Mouse (Mus musculus): ENCODE measurements around the gene Mcu. TPM values are rescaled to one million over a fixed set of nuclear protein-coding genes. Genes with fewer than 3 reads are reported as not detected.

The Mcu gene
- polyA plus RNA-seq, 1 experiment from 2014 or later = 19.4 TPM

- H3K9me3 ChIP-seq = no peaks in the 10 kb centered on the region
- H3K27ac ChIP-seq (replicated peaks) = no peak overlapping the region
- H3K4me3 ChIP-seq = no peak overlapping the region
- H3K36me3 ChIP-seq (replicated peaks) = no peaks in the 10 kb centered on the region
- DNase-seq (ENCODE audit: low spot score) = no peak
- peaks cover 18% of the 10 kb centered on the region for H3K4me1 ChIP-seq
- WGBS = 90% methylated on average over 5 of the region's 5 CpGs
- no peaks in the 10 kb centered on the region for H3K27me3 ChIP-seq (replicated peaks; ENCODE audit: low read depth, poor library complexity, severe bottlenecking)
Observed at GRCm38 (mm10) chr10:59560126-59560525, 56.4 kb downstream of the Mcu start.

DNA sequence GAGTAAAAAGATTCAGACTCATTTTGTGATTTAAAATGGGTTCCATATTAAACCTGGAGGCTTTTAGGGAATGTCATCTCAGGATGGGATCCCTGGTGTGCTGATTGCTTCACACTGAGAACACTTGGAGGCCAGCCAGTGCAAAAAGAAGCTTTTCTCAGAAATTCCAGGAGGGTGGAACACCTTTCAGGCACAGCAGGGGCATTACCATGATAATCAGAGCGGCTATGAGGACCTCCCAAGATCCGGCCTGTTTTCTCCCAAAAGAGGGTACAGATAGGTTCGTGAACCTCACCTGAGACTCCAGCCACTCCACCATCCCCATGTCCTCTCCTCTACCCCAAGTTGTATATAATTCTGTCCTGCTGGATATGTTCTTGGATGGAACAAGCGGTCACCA is 57.9 kb downstream of the Mcu start:
- no peak for DNase-seq (ENCODE audit: low spot score)
- Histone ChIP-seq H3K27me3 (replicated peaks; ENCODE audit: low read depth, poor library complexity, severe bottlenecking) (no peaks in the 10 kb centered on the region), H3K36me3 (replicated peaks) (no peaks in the 10 kb centered on the region), H3K4me3 (no peak overlapping the region), H3K27ac (replicated peaks) (no peak overlapping the region), H3K4me1 (peaks cover 14% of the 10 kb centered on the region), H3K9me3 (no peaks in the 10 kb centered on the region)
- 81% methylated on average over 4 of the region's 4 CpGs for WGBS

DNA sequence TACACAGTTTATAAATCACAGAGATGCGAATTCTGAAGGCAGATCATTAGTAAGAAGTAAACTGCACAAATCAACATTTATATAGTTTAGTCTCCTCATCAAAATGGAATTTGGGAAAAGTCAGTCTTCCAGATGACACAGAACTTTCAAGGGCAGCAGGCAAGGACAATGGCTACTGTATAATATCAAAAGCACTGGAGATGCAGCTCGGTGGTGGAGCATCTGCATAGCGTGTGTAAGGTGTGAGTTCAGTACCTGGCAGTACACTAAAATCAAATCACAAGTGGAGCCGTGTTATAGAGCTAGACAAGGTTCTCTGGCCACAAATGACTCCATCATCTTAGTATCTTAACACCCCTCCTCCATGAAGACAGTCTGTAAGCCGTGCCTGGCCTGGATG is 58.3 kb downstream of the Mcu start:
- DNase-seq (ENCODE audit: low spot score) = no peak
- peaks cover 14% of the 10 kb centered on the region for H3K4me1 ChIP-seq
- H3K9me3 ChIP-seq = no peaks in the 10 kb centered on the region
- H3K27ac ChIP-seq (replicated peaks) = no peak overlapping the region
- 87% methylated on average over 5 of the region's 5 CpGs for WGBS
- no peaks in the 10 kb centered on the region for H3K27me3 ChIP-seq (replicated peaks; ENCODE audit: low read depth, poor library complexity, severe bottlenecking)
- no peak overlapping the region for H3K4me3 ChIP-seq
- no peaks in the 10 kb centered on the region for H3K36me3 ChIP-seq (replicated peaks)

- H3K27ac ChIP-seq (replicated peaks) = no peak overlapping the region
Observed at GRCm38 (mm10) chr10:59556541-59556940, 60.0 kb downstream of the Mcu start.

GRCm38 (mm10) chr10:59554243-59554642 is 62.2 kb downstream of the Mcu start:
- no peak for DNase-seq (ENCODE audit: low spot score)
- Histone ChIP-seq H3K36me3 (replicated peaks) (no peaks in the 10 kb centered on the region), H3K27ac (replicated peaks) (no peak overlapping the region), H3K4me3 (no peak overlapping the region), H3K9me3 (no peaks in the 10 kb centered on the region), H3K4me1 (peaks cover 10% of the 10 kb centered on the region), H3K27me3 (replicated peaks; ENCODE audit: low read depth, poor library complexity, severe bottlenecking) (no peaks in the 10 kb centered on the region)
- 100% methylated on average over 1 of the region's 1 CpGs for WGBS

More at GRCm38 (mm10) chr10:59556541-59556940, 60.0 kb downstream of the Mcu start:
- no peak for DNase-seq (ENCODE audit: low spot score)
- no peaks in the 10 kb centered on the region for H3K36me3 ChIP-seq (replicated peaks)
- no peaks in the 10 kb centered on the region for H3K27me3 ChIP-seq (replicated peaks; ENCODE audit: low read depth, poor library complexity, severe bottlenecking)
- H3K4me1 ChIP-seq = peaks cover 8% of the 10 kb centered on the region
- H3K9me3 ChIP-seq = no peaks in the 10 kb centered on the region
- 34% methylated on average over 5 of the region's 5 CpGs for WGBS
- H3K4me3 ChIP-seq = no peak overlapping the region

GRCm38 (mm10) chr10:59552456-59552855 is 64.0 kb downstream of the Mcu start:
- no peak for DNase-seq (ENCODE audit: low spot score)
- H3K27ac ChIP-seq (replicated peaks) = no peak overlapping the region
- no peaks in the 10 kb centered on the region for H3K27me3 ChIP-seq (replicated peaks; ENCODE audit: low read depth, poor library complexity, severe bottlenecking)
- peaks cover 1% of the 10 kb centered on the region; the same call in 1 of the 2 replicates for H3K9me3 ChIP-seq
- WGBS = 79% methylated on average over 1 of the region's 1 CpGs
- no peak overlapping the region for H3K4me3 ChIP-seq
- H3K4me1 ChIP-seq = peaks cover 10% of the 10 kb centered on the region
- H3K36me3 ChIP-seq (replicated peaks) = no peaks in the 10 kb centered on the region

DNA sequence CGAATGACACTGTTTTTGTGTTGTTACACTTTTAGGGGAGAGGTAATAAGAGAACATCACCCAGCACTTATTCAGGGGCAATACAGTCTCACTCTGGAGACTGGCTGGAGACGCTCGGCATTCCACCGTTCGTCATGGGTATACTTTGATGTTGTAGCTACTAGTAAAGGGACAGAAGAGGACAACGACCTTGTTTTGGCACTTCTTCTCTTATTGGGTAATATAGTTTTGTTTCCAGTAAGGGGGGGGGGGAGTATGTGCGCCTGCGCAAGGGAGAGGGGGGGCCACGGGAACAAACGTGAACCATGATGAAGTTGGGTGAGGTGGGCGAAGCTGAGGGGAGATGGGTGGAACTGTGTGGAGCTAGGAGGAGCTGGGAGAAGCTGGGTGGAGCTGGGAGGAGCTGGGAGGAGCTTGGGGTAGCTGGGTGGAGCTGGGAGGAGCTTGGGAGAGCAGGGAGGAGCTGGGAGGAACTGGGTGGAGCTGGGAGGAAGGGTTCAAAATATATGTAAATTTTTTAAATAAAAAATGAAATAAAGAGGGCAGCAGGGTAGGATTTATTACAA is 67.6 kb downstream of the Mcu start:
- H3K27ac ChIP-seq (replicated peaks) = no peak overlapping the region
- WGBS = 84% methylated on average over 11 of the region's 11 CpGs

GRCm38 (mm10) chr10:59548211-59548610 is 68.3 kb downstream of the Mcu start:
- Histone ChIP-seq H3K4me3 (no peak overlapping the region), H3K4me1 (peaks cover 2% of the 10 kb centered on the region; the same call in 1 of the 2 replicates), H3K36me3 (replicated peaks) (peaks cover 4% of the 10 kb centered on the region; the same call in 1 of the 2 replicates), H3K9me3 (peaks cover 12% of the 10 kb centered on the region), H3K27ac (replicated peaks) (no peak overlapping the region), H3K27me3 (replicated peaks; ENCODE audit: low read depth, poor library complexity, severe bottlenecking) (no peaks in the 10 kb centered on the region)
- no peak for DNase-seq (ENCODE audit: low spot score)
- 55% methylated on average over 6 of the region's 6 CpGs for WGBS

More for the DNA sequence above, 67.6 kb downstream of the Mcu start:
- Histone ChIP-seq H3K4me3 (no peak overlapping the region), H3K9me3 (peaks cover 12% of the 10 kb centered on the region), H3K27me3 (replicated peaks; ENCODE audit: low read depth, poor library complexity, severe bottlenecking) (no peaks in the 10 kb centered on the region), H3K4me1 (peaks cover 2% of the 10 kb centered on the region; the same call in 1 of the 2 replicates), H3K36me3 (replicated peaks) (peaks cover 4% of the 10 kb centered on the region; the same call in 1 of the 2 replicates)
- DNase-seq (ENCODE audit: low spot score) = no peak

- peaks cover 2% of the 10 kb centered on the region; the same call in 1 of the 2 replicates for H3K4me1 ChIP-seq
- H3K27ac ChIP-seq (replicated peaks) = no peak overlapping the region
- peaks cover 12% of the 10 kb centered on the region for H3K9me3 ChIP-seq
- no peaks in the 10 kb centered on the region for H3K27me3 ChIP-seq (replicated peaks; ENCODE audit: low read depth, poor library complexity, severe bottlenecking)
- peaks cover 4% of the 10 kb centered on the region; the same call in 1 of the 2 replicates for H3K36me3 ChIP-seq (replicated peaks)
- no peak overlapping the region for H3K4me3 ChIP-seq
- DNase-seq (ENCODE audit: low spot score) = no peak
- WGBS = 28% methylated on average over 7 of the region's 7 CpGs
Observed at GRCm38 (mm10) chr10:59547426-59547825, 69.1 kb downstream of the Mcu start.

GRCm38 (mm10) chr10:59545169-59545568 is 71.3 kb downstream of the Mcu start:
- Histone ChIP-seq H3K4me3 (no peak overlapping the region), H3K9me3 (peaks cover 12% of the 10 kb centered on the region), H3K27me3 (replicated peaks; ENCODE audit: low read depth, poor library complexity, severe bottlenecking) (no peaks in the 10 kb centered on the region), H3K27ac (replicated peaks) (no peak overlapping the region), H3K36me3 (replicated peaks) (peaks cover 4% of the 10 kb centered on the region; the same call in 1 of the 2 replicates), H3K4me1 (peaks cover 1% of the 10 kb centered on the region; the same call in 1 of the 2 replicates)
- DNase-seq (ENCODE audit: low spot score) = no peak
- WGBS = 91% methylated on average over 7 of the region's 7 CpGs

- DNase-seq (ENCODE audit: low spot score) = no peak
- Histone ChIP-seq H3K27ac (replicated peaks) (no peak overlapping the region), H3K4me3 (no peak overlapping the region), H3K9me3 (peaks cover 12% of the 10 kb centered on the region), H3K36me3 (replicated peaks) (peaks cover 4% of the 10 kb centered on the region; the same call in 1 of the 2 replicates), H3K4me1 (peaks cover 18% of the 10 kb centered on the region), H3K27me3 (replicated peaks; ENCODE audit: low read depth, poor library complexity, severe bottlenecking) (no peaks in the 10 kb centered on the region)
- WGBS = 92% methylated on average over 9 of the region's 9 CpGs
Observed at GRCm38 (mm10) chr10:59543351-59543750, 73.1 kb downstream of the Mcu start.

DNA sequence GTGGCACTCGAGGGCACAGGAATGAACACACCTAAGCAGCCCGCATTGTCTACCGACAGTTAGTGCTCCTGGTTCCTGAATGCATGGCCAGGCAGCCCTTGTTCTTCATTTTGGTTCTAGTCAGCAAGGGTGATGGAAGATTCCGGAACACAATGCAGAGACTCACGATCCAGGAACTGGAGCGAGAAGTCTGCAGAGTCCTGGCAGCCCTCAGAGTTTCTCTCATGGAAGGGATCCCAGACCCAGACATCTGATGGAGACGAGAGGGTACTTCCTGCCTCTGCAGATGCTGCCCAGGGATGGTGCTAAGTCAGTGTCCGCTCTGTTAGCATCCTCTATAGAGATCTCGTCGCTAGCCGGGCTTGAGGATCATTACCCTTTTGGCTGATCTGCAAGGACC is 75.0 kb downstream of the Mcu start:
- 93% methylated on average over 11 of the region's 11 CpGs for WGBS

GRCm38 (mm10) chr10:59540596-59540995 is 75.9 kb downstream of the Mcu start:
- no peak overlapping the region for H3K27ac ChIP-seq (replicated peaks)
- H3K9me3 ChIP-seq = 0 out of 2 replicates have a peak, but pooled peaks cover 2% of the 10 kb centered on the region
- no peak overlapping the region for H3K4me3 ChIP-seq
- peaks cover 22% of the 10 kb centered on the region for H3K4me1 ChIP-seq
- DNase-seq (ENCODE audit: low spot score) = no peak
- no peaks in the 10 kb centered on the region for H3K27me3 ChIP-seq (replicated peaks; ENCODE audit: low read depth, poor library complexity, severe bottlenecking)
- WGBS = 87% methylated on average over 3 of the region's 3 CpGs
- no peaks in the 10 kb centered on the region for H3K36me3 ChIP-seq (replicated peaks)

More for the DNA sequence above, 75.0 kb downstream of the Mcu start:
- no peak overlapping the region for H3K4me3 ChIP-seq
- no peak overlapping the region for H3K27ac ChIP-seq (replicated peaks)
- peaks cover 8% of the 10 kb centered on the region for H3K9me3 ChIP-seq
- DNase-seq (ENCODE audit: low spot score) = no peak
- no peaks in the 10 kb centered on the region for H3K27me3 ChIP-seq (replicated peaks; ENCODE audit: low read depth, poor library complexity, severe bottlenecking)
- peaks cover 4% of the 10 kb centered on the region; the same call in 1 of the 2 replicates for H3K36me3 ChIP-seq (replicated peaks)
- H3K4me1 ChIP-seq = peaks cover 22% of the 10 kb centered on the region

All from embryonic facial prominence, embryonic 10.5 days (tissue).